Mouse (Mus musculus) cerebellum, adult 2 months (tissue): ENCODE measurements at regions not wholly inside any gene's neighbourhood (a gene's known extent, or its start where the extent isn't known, plus 50 kb on each side); places are given as distances from the start of the nearest gene placed in this dataset.

Experiments used
- CTCF ChIP-seq: fragments of 200-500 bp; IDR thresholded peaks from 2 replicates; pipeline ENCODE4 v1.5.1; 2011; ENCODE audit warnings: low read depth, mild to moderate bottlenecking, control low read depth, low read length, moderate library complexity, borderline replicate concordance; ENCODE audit not compliant: insufficient read depth
- POLR2A ChIP-seq: fragments of 200-500 bp; IDR thresholded peaks from 2 replicates; pipeline ENCODE4 v1.6.1; 2011; ENCODE audit warnings: low read length, control low read depth, borderline replicate concordance; ENCODE audit not compliant: insufficient read depth

DNA sequence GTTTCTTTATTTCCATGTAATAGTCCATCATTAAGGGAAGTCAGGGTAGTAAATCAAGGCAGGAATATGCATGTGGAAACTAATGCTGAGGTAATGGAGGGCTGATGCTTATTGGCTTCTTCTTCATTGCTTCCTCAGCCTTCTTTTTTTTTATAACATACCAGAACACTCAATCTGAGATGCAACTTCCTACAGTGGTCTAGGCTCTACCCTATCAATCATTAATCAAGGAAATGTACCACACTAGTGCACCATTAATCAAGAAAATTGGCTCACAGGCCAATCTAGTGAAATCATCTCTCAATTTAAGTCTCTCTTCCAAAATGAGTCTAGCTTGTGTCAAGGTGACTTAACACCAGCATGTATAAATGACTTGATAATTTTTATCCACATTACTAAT is 263.2 kb upstream of the Meox2 start:
- no peak for TF ChIP-seq CTCF
- no peak for TF ChIP-seq POLR2A
